Mouse (Mus musculus) embryonic fibroblast, embryonic 13.5 days (primary cell): Measurements from ENCODE around the gene Plekhg2.
A peak's percentile ranks its signal among the peaks of the same experiment; 100 is the strongest.

Source experiments
- CTCF ChIP-seq: IDR thresholded peaks from 2 replicates; pipeline ENCODE4 v1.5.1; 2011; ENCODE audit warnings: mild to moderate bottlenecking, control low read depth, low read length, moderate library complexity, borderline replicate concordance; ENCODE audit not compliant: insufficient read depth
- POLR2A ChIP-seq: IDR thresholded peaks from 2 replicates; pipeline ENCODE4 v1.6.1; 2011; ENCODE audit warnings: low read depth, mild to moderate bottlenecking, control low read depth, low read length, moderate library complexity

DNA sequence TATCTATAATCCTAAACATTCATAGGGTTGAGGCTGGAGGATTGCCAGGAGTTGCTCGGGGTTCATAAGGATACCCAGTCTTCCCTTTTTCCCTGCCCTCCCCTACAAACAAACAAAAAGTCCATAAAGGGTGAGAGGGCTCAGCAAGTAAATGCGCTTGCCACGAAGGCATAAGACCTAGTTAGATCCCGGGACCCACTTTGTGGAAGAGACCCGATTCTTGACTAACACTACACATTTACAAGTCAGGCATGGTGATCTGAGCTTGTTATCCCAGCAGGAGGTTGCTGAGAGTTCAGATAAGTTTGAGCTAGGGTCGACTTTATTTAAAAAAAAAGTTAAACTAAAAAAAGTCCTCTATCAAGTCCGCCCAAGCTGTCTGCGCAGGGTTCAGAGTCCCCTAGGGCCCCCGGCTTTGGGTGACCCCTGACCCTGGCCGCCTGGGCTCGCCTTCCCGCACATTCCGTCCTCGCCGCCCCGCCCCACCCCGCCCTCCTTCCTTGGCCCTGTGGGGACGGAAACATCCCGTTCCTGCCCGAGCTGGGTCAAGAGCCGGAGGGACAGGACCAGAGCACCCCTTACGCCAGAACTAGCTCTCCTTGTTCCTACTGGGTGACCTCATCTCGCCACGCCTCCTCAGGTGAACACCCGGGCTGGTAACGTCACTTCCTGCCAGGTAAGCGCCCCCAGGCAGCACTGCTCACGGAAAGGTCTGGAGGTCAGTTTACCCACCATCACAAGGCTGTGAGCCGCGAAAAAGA lies 3.8 kb upstream of the Plekhg2 start:
- no peak for TF ChIP-seq CTCF
- peak; percentile 72 for TF ChIP-seq POLR2A
